Mouse (Mus musculus): ENCODE data around the gene Arrdc2.

Gene Arrdc2

DNA sequence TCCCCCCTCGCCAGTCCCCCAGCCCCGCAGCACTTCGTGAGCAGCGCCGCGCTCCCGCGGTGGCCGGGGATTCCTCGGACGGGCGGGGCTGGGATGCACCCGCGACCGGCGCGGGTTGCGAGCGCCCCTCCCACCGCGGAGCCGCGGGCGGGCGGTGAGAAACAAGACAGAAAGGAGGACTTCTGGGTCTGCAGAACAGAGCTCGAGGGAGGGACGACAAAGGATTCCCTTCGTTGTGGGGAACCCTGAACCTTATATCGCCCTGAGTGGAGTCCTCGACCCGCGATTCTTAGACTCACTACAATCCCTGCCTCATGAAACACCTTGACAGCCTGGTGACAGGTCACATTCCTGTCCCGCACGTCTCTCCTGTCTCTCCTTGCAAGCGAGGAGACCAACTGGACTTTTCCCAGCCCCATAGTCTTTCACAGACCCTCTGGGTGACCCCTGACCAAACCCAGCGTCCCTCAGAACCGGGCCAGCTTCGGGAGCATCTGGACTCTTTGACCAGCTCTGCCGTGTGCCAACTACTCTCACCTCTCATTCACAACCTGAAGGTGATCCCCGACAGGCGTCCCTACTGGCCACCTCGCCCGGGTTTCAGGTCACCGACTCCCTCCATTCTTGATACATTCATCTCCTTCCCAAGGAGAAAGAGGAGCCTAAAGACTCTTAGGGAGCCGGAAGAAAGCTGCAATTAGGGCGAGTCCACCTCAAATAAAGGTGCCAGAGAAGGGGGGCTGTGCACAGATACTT lies 24.6 kb upstream of the Arrdc2 start:
- DNase-seq, result no peak

DNA sequence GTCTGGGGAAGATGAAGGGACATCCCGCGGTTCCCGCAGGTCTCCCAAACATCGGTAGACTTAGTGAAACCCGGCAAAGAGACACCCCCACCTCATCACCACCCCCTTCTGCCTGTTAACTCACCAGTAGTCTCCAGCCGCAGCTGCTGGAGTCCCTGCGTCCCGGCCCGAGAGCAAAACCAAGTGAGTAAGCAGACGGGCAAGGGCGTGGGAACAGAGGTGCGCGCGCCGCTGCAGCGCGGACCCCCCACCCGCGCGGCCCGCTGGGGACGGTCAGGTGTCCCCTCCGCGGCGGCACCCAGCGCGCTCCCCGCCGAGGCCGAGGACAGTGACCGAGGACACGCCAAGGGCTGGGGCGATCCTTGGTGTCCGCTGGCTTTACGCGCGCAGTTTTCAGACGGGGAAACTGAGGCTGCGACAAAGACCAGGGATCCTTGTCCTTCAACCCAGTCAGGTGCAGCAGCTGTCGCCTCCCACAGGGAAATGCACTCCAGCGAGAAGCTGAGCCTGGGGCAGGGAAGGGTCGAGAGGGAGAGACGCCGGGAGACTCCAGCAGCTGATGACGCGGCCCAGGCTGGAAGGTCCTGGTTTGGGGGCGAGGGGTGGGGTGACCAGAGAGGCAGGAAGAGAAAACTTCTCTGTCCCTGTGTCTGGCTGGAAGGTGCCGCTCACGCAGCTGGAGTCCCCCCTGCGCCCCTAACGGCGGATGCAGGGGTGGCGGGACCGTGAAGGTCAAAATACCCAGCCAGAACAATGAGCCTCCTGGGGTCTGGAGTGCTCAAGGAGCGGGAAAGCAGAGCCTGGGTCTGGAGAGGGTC lies 23.5 kb upstream of the Arrdc2 start, which contains the start of gene Kcnn1:
Gene Kcnn1, minus strand, starts transcription at position 435 of the 818 bp plus-strand sequence.
- DNase-seq, result no peak

DNA sequence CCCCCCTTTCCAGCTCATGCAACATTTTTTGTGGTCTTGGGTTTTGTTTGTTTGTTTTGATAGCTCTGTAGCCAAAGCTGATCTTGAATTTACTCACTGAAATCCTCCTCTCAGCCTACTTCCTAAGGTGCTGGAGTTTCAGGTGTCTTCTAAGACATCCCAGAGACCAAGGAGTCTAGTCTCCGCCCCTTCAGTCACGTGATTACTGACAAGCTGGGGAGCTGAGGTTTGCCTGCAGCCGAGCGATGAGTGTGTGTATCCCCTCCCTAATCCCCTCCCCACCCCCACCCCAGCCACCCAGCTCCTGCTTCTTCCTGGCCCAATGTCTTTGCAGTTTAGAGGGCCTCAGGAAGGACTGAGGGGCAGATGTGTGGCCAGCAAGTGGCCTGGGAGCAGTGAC lies 18.0 kb upstream of the Arrdc2 start:
- DNase-seq, result no peak

DNA sequence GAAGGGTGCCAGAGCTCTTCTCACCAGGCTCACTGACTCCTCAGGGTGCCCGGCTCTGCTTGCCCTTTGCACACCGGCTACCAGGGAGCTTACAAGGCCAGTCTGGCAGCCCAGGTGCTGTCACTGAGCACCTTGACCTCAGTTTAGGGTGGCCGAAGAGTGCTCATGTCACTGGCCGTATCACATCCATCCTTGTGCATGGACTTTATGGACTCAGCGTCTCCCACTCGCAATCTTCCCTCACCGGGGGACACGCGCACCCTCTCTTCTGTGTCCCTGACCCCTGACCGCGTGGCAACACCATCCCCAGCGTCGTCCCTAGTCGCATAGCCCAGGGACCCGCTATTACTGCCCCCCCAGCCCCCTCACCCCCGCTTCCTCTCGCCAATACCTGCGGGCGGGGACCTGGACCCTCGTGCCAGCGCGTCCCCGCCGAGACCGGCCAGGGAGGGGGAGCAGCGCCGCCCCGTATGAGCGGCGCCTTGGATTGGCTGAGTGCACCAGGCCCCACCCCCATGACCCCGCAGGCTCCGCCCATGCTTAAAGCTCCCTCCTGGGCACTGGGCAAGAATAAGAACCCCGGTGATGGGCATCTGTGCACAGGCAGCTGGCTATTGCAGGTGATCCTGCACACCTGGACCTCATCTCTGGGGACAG lies 17.1 kb upstream of the Arrdc2 start:
- DNase-seq, result peak; percentile 77

DNA sequence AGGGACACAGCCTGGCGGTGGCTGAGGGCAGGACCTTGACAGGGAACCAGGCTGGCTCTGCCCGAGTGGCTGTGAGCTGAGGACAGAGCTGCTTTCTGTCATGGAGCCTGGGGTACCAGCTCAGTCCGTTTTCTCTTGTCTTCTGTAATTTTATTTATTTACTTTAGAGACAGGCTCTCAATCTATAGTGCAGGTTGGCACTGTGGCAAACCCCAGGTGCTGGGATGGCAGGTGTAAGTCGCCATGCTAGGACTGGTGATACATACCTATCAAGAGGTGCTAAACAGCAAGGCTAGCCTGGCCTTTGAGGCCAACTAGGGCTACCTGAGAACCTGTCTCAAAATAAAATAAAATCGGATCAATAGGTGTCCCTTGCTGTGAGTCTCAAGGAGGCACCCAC lies 16.5 kb upstream of the Arrdc2 start:
- DNase-seq, result no peak

DNA sequence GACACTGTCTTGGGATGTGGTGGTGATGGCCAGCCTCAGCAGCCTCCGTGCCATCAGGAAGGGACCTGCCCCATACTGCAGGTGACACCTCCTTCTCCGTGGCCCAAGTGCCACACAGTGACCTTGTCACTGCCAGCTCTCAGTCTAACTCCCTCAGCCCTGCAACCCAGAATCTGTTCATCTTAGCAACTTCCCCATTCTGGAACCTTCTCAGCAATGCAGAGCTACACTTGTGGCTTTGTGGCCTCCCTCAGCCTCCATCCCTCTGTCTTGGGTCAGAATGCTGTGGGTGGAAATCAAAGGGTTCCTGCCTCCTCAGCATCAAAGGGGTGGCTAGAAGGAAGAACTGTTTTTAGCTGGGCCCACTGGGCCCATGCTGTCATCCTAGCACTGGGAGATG lies 14.3 kb upstream of the Arrdc2 start:
- DNase-seq, result no peak

DNA sequence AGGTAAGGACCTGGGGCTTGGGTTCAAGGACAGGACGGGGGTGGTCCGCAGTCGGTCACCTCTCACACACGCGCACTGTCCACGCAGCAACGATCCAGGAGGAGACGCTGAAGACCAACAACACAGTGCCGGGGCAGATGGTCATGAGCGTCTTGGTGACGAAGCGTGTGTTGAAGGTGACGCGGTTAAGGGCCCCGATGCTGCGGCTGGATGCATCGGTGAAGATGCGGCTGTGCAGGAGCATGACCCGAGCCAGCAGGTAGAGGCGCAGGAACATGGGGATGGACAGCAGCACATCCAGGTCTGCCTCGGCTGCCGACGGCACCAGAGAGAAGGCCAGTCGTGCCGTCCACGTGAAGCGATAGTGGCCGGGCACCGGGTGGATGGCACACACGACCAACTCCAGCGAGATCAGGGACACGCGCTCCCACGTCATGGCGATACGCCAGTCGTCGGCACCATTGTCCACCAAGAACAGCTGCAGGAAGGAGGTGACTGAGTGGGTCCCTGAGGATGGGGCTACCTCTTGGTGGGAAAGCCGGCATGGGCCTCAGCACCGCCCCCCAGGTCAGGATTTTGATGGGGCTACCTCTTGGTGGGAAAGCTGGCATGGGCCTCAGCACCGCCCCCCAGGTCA lies 13.2 kb upstream of the Arrdc2 start:
- no peak for DNase-seq

DNA sequence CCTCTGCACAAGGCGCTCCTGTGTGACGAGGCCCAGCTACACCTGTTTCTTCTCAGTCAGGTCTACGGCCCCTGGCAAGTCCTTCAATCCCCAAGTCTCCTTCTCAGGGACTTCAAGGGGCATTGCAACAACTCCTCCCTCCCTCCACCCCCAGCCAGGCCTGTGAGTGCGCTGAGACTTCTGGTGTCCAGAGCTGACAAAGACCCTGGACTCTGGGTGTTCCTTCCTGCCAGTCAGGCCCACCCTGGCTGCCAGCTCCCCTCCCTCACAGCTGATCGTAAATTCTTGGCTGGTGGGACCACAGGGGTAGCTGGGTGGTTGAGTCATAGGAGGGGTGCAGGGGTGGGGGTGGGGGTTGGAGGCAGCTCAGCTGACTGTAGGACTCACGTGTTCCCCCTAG lies 12.3 kb upstream of the Arrdc2 start:
- no peak for DNase-seq

DNA sequence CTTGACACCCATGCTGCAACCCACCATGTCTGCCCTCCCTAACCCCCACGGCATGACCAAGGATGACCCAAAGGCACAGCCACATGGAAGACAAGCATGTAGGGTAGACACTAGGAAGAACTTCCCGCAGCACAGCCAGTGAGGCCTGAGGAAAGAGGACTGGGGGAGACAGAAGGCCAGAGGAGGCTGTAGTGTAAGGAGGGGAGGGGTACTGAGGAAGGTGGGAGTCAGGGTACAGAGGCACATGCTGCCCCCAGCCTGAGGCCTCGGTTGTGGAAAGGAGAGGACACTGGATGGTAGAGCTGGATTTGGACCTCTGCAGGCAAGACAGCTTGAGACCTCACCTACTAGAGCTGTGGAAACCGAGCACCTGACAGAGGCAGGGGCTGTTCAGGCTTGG lies 11.4 kb upstream of the Arrdc2 start:
- no peak for DNase-seq

DNA sequence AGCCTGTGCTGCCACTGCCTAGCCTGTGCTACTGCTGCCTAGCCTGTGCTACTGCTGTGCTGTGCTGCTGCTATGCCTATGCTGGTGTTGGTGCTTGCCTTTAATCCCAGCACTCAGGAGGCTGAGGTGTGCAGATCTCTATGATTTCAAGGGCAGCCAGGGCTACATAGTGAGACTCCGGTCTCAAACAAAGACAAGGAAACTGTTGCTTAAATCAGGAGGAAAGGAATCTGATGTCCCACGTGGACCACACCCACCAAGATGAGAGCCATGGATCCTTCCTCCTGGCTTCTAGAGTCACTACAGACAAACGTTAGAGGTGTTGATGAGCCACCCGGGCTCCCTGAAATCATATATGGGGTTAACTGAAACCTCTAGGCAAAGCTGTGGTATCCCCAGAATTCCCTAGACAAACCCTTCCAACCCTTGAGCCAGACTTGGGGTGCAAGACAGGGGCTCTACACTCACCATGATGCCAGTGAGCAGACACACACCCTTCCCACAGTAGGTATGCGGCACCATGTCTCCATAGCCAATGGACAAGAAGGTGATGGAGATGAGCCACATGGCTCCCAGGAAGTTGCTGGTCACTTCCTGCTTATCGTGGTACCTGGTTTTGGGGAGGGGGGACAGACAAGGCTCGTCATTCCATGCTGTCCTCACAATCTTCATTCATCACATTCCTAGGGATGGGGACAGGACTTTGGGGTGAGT lies 10.8 kb upstream of the Arrdc2 start:
- DNase-seq, result no peak

DNA sequence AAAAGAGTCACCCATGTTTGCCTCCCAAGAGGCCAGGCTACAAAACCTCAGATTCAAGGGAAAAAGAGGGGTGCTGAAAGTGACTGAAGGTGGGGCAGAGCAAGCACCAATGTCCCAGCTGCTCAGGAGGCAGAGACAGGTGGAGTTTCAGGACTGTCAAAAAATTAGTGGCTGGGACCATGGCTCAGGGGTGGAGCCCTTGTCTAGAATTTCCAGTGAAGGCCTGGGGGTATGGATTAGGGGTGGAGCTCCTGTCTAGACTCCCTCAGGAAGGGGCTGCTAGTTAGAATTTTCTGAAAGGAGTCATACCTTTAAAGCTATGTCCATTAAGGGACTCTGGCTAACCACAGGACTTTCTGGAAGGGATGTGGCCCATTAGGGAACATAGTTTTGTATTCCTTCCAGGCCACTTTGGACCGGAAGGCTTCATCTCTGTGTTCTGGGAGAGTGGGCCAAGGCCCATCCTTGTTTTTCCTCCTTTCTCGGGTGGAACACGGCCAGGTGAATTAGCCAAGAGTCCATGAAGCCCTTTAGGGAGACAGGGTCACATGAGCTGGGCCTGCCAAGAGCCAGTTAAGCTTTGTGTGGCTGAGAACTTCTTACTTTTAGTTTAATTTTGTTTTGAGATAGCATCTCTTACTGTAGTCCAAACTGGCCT lies 9.9 kb upstream of the Arrdc2 start:
- no peak for DNase-seq

DNA sequence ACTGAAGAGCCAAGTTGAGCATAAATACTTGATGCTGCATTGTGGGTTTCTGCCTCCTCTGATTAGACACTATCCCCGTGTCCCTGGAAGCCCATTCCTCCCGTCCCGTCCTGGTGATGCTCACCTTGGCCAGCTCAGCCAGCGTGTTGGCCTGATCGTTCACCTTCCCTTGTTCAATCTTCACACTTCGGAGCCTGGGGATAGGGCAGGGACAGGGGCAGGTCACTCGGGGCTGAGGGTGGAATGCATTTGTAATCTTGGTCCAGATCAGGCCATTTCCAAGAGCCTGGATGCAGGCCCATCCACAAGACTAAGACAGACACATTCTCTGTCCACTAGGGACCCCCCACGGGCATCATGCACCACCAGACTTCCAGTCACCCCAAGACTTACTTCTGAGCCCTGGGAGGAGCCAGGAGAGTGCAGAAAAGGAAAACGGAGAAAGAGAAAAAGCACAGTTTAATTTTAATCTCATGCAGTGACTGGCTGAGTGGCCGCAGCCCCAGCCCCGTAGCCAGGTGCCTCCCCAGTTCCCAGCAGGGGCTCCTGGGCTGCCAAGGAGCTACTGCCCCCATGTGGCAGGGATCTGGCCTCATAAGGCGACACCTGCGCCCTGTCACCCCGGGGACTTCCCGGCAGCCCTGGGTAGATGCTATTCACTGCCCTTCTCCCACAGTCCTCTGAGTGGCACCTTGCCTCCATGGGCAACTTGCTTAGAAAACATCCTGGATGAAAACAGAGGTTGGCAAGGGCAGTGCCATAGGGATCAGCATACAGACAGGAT lies 7.0 kb upstream of the Arrdc2 start:
- no peak for DNase-seq

DNA sequence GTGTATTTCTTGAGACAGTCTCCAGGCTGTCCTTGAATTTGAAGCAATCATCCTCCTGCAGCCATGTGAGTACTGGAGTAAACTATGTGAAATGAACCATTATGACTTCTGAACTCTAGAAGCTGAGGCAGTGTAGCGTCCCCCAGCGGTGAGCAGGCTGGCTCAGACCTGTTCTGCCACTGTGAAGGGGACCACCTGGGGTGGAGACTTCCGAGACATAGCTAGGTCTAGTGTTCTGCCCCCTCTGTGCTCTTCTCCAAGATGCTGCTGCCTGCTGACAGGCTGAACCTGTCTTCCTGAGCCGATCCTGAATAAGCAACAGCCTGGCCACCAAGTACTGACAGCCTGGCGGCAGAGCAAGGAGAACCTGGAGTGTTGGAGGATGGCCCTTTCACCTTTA lies 5.6 kb upstream of the Arrdc2 start:
- DNase-seq, result no peak

DNA sequence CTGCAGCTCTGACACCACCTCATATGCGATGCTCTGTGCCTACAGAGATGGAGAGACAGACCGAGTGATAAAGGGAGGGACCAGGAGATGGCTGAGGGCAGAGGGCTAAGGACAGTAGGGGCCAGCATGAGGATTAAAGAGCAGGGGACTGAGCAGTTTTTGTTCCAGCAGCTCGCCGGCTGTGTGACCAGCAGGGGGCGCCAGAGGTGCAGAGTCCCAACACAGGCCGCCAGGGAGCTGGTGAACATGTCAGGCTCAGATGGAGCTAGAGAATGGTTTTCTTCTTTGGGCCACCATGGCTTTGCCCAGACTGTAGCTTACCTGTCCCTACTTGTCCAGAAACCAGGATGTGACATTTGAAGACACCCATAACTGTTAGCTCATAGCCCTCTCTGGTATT lies 5.0 kb upstream of the Arrdc2 start:
- DNase-seq, result peak; percentile 86

DNA sequence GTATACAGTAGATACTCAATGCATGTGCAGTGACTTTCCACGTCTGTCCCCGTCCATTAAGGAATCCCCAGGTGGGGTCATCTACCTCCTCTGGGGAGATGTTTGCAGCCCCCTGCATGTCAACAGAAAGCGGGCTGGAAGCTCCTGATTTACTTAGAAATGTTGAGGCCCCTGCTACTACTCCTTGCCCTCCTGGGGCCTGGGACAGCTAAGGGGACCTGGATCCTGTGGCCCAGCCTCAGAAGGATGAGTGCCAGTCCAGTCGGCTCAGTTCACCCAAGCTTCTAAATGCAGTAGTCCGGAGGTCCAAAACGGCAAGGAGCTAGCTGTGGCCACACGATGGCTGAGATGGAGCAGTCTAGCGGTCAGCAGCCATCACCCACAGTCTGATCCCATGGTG lies 4.4 kb upstream of the Arrdc2 start:
- DNase-seq, result no peak

DNA sequence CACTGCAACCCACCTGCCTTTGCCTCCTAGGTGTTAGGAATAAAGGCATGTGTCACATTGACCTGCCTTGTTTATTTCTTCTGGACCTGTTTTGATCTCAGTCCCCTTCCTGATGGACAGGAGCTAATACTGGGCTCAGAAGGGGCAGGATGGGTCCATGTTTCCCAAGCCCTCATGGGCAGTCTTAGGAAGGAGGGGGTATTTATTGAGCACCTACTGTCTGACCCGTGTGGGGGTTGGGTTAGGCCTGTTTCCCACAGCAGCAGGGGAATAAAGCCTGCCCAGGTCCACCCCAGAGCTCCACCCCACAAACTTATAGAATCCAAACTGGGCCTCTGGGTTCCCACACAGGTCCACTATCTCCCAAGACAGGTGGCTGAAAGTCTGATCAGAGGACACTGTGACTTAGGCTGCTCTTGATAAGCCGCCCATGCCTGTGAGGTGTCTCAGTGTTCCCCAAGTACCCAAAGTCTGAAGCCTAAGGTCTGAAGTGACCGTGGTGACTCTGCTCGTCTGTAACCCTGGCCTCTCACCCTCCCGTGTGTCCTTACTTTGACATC lies 3.8 kb upstream of the Arrdc2 start:
- DNase-seq, result no peak

DNA sequence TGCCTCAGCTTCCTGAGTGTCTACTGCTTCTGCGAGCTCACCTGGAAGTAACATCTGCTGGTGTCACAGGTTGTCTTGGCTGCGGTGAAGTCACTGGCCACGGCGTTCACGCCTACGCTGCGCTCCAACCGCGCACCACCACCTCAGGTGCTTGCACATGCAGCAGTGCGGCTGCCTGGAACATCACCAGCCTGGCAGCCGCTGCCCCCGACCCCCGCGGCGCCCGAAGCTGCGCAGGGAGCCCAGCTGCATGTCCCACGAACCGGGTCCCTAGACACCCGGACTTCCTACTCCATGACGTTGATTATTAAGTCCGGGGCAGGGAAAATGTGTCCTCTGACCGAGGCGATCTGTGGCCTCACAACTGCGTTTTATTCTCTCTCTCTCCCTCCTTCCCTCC lies 3.0 kb upstream of the Arrdc2 start:
- DNase-seq, result no peak

DNA sequence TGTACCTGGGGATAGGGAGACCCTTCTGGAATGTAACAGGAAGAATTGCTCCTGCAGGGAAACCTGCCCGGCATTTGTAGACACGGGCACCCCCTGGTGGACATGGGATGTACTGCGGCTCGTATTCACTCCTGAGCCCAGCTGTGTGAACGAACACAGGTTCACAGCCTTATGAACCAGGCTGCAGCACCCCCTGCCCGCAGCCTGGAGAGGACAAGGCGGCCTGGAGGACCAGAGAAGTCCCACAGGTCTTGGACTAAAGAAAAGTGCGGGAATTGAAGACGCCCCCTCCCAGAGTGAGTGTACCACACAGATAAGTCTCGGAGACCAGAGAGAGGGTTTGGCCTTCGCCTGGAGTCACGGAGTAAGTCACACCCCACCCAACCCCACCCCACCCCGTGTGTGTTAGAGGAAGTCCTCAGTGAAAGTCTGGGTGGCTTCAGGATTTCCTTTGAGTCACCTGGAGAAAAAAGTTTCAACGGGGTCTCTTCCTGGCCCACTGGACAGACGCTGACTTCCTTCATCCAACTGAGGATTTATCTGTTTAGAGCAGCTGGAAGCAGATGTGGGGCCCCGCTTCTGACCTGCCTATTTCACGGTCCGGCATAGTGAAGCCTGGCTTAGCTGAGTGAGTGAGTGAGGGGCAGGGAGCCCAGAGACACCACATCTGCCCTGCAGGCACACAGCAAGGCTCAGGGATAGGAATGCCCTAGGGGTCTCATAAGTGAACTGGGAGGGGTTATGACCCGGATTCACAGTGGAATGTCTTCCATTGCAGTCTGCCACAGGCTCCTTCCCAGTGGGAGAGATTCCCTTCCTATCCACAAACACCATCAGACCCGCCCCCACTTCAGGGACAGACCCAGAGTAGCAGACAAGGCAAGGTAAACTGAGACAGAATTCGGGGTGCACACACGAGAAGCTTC lies 1.9 kb upstream of the Arrdc2 start:
- DNase-seq, result peak; percentile 83

DNA sequence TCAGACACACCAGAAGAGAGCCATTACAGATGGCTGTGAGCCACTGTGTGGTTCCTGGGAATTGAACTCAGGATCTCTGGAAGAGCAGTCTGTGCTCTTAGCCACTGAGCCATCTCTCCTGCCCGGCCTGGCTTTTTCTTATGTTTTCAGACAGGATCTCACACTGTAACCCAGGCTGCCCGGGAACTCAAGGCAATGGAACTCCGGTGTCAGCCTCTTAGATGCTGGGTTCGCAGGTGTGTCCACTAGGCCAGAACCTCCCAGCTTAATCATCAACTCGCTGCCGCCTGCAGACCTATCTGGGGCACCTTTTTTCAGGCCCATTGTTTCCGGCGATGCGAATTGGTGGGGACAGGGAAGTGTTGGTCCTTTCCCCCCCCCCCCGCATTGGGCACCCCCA lies 1.1 kb upstream of the Arrdc2 start:
- DNase-seq, result no peak

All from layer of hippocampus, adult 9-11 months (tissue).